Mouse (Mus musculus) layer of hippocampus, adult 11-12 months (tissue): ENCODE data around the gene Slc44a5.

Experiments
- DNase-seq: peaks from one replicate; pipeline ENCODE4 v3.0.0; 2022; ENCODE audit warnings: low spot score

Gene Slc44a5

DNA sequence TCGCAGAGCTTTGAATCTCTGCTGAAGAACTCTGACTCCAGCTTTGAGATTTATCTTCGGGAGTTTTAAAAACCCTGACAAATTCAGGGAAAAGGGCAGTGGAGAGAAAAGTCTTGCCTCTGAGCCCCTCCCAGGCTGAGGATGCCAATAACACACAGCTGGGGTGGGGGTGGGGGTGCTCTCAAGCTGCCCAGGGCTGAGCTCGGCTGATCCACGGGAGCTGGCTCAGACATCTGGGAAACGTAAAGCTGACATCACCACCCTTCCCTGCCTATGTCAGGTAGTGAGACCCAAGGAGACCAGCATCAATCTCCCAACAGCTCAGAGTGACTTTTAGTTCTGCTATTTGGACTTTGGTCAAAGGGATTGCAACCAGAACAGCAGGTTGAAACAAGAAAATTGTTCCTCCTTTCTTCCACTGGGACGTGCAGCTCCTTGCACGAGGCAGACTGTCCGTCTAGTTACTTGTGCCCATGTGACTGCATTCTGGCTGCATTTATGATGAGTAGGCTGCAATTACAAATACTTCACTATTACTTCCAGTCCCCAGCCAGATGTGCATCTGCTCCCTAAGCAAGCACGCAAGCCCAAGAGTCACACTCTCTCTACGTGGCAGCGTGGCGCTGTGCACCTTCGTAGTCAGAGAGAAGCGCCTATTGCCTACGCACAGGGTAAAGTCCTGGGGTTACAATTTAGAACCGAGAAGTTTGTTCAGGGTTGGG, 332.1 kb downstream of the Slc44a5 start:
- no peak for DNase-seq

GRCm38 (mm10) chr3:154317651-154318248, 344.5 kb downstream of the Slc44a5 start:
- DNase-seq, result no peak
